Mouse (Mus musculus): ENCODE measurements at regions not wholly inside any gene's neighbourhood (a gene's known extent, or its start where the extent isn't known, plus 50 kb on each side); places are given as distances from the start of the nearest gene placed in this dataset.
A peak's percentile ranks its signal among the peaks of the same experiment; 100 is the strongest.

DNA sequence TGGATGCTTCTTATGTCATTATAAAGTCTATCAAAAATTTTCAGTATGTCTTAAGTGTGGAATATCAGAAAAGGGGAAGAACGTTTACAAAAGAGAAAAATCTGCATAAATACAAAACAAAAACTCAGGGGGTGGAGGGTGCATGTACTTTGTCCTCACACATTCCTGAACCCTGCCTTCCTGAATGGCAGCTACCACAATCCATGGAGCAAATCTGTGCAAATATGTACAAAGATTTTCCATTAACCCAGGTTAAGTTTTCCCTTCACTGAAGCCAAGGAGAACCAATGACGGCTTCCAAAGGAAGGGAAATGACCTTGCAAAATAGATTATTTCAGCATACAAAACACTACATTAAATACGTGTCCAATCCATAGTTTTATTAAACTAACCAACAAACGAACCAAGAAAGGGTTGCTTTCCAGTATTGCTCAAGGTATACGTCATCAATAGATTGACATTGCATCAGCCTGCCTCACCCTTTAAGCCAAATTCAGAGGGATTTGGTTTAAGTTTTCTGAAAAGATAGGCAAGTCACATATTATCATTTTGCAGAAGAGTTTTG is 61.4 kb upstream of the 4933415F23Rik start:
- no peak overlapping the region for H3K27ac ChIP-seq
- TF ChIP-seq CTCF (IDR thresholded peaks at IDR 0.05), result no peak
- intact Hi-C loops (cut with DNase I), result no loop called here
- no peak for DNase-seq
- H3K4me3 ChIP-seq, result no peak overlapping the region

DNA sequence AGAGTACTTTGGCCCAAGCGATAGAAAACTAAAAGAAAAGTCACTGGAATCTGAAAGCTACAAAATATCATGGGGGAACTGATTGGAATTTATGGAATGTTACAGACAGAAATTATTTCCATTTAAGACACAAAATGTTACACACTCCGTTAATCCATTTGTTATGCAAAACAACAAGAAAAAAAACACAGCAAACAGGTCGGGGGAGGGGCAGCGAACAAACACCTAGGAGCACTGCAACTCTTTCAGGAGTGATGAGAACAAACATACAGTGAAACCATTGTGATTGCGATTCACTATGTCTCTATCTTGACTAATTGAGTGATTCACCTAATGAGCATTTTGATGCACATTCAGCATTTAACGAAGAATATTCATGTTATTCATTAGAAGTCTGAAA is 60.7 kb upstream of the 4933415F23Rik start:
- no peak for TF ChIP-seq CTCF (IDR thresholded peaks at IDR 0.05)
- DNase-seq, result no peak
- no peak overlapping the region for H3K27ac ChIP-seq
- intact Hi-C loops (cut with DNase I), result no loop called here
- H3K4me3 ChIP-seq, result no peak overlapping the region

Small RNA genes in the stretch of these regions (microRNA-seq; reads per million reads assigned to microRNA genes)
- gene Mir30a (58,250 reads per million, percentile 98 among the genes with 10 or more reads in this experiment), gene Mir30c-2 (475 reads per million, percentile 67 among the genes with 10 or more reads in this experiment)

Measured in gastrocnemius, adult 2 months (tissue).